Mouse (Mus musculus): Measurements from ENCODE around the gene Vmn1r63. TPM values are rescaled to one million over a fixed set of nuclear protein-coding genes. Genes with fewer than 3 reads are reported as not detected.
"Not testable (repeated sequence)": the region's sequence is repeated elsewhere in the genome, so short reads cannot be mapped to it uniquely, and the experiment has no call there.

The Vmn1r63 gene
- not detected in 2 replicates for polyA plus RNA-seq (2014; fragmentation: Nextera tagmentation; extraction: Ambion mirVana)

- not testable (repeated sequence) for ATAC-seq (ENCODE audit: low FRiP score); DNase-seq (ENCODE audit: low spot score); H3K4me3 ChIP-seq (replicated peaks; ENCODE audit: low read length); H3K9me3 ChIP-seq (ENCODE audit: control insufficient read depth, low read length); H3K36me3 ChIP-seq (replicated peaks; ENCODE audit: control insufficient read depth, insufficient read depth); H3K27ac ChIP-seq; H3K4me1 ChIP-seq (replicated peaks; ENCODE audit: control insufficient read depth, insufficient read depth, low read length); H3K27me3 ChIP-seq (ENCODE audit: control insufficient read depth, insufficient read depth, low read length); H3K4me2 ChIP-seq (replicated peaks); H3K9ac ChIP-seq
- no CpG with 5 or more reads among the region's 2 CpGs for WGBS
Measured at GRCm38 (mm10) chr7:5805345-5805744, at the start of gene Vmn1r63. Vmn1r63 (minus strand) TSS chr7:5805445.

Other genes with a start within 250 kb of the Vmn1r63 start
- gene Vmn1r61, start 192.2 kb downstream of the Vmn1r63 start, polyA plus RNA-seq (2014; fragmentation: Nextera tagmentation; extraction: Ambion mirVana), result not detected in 2 replicates
- not detected in 2 replicates for gene Vmn1r62, start 131.8 kb downstream of the Vmn1r63 start, polyA plus RNA-seq (2014; fragmentation: Nextera tagmentation; extraction: Ambion mirVana)
- gene Vmn1r64, start 79.1 kb upstream of the Vmn1r63 start, polyA plus RNA-seq (2014; fragmentation: Nextera tagmentation; extraction: Ambion mirVana), result not detected in 2 replicates
- gene Vmn1r65, start 205.6 kb upstream of the Vmn1r63 start, polyA plus RNA-seq (2014; fragmentation: Nextera tagmentation; extraction: Ambion mirVana), result not detected in 2 replicates
- not detected in 2 replicates for gene Nlrp4c, start 239.7 kb upstream of the Vmn1r63 start, polyA plus RNA-seq (2014; fragmentation: Nextera tagmentation; extraction: Ambion mirVana)

All from hindbrain, embryonic 14.5 days (tissue).